ENCODE assay signal across 11 mouse cellular contexts in genomic region chr4:136895861-136896260, GRCm38 (mm10). TPM values are rescaled to one million over a fixed set of nuclear protein-coding genes. Genes with fewer than 3 reads are reported as not detected.
DNase-seq lines count a peak whose midpoint lies in the region; ATAC-seq and TF ChIP-seq lines count a peak whose summit lies in the region.
"Had no signal": no experiment of that assay in that cellular context is flagged by ENCODE, and none has a peak within 500 bp of the region (broad histone marks: within the 10 kb centered on the region; RNA-seq: fewer than 3 reads in every experiment).

No protein-coding gene starts in this region.

- no peaks in the 10 kb centered on the region for H3K36me3 ChIP-seq in hindbrain, embryonic 11.5 days (ENCODE audit: control insufficient read depth, insufficient read depth, low read length)
- no peaks in the 10 kb centered on the region for H3K36me3 ChIP-seq in midbrain, embryonic 12.5 days
- H3K36me3 ChIP-seq in thymus, adult 2 months (ENCODE audit: control insufficient read depth, insufficient read depth, low read length), result no peaks in the 10 kb centered on the region

- peaks cover 23% of the 10 kb centered on the region for H3K27me3 ChIP-seq in hindbrain, embryonic 11.5 days (ENCODE audit: control insufficient read depth, insufficient read depth, low read length)
- peaks cover 75% of the 10 kb centered on the region for H3K27me3 ChIP-seq in midbrain, embryonic 12.5 days
- H3K27me3 ChIP-seq in thymus, adult 2 months (ENCODE audit: control insufficient read depth, insufficient read depth, low read length), result no peaks in the 10 kb centered on the region

- no peaks in the 10 kb centered on the region; the same call in 1 of the 2 replicates for H3K4me1 ChIP-seq in hindbrain, embryonic 11.5 days (replicated peaks; ENCODE audit: control insufficient read depth, insufficient read depth, low read length)
- H3K4me1 ChIP-seq in midbrain, embryonic 12.5 days, result peaks cover 12% of the 10 kb centered on the region; the same call in 1 of the 2 replicates
- H3K4me1 ChIP-seq in thymus, adult 2 months (replicated peaks; ENCODE audit: control insufficient read depth, insufficient read depth, low read length), result no peaks in the 10 kb centered on the region

- peak; percentile 26 for DNase-seq in gastrocnemius, postnatal 25 days
- no peak for DNase-seq in gastrocnemius, postnatal 4 days (ENCODE audit: low spot score in 2 of 2)
- peak; percentile 42 for DNase-seq in MN1 (ENCODE audit: low spot score)
- no peak for DNase-seq in hindbrain, embryonic 11.5 days (ENCODE audit: low spot score)
- DNase-seq in urinary bladder, postnatal 36 days (ENCODE audit: low spot score in 2 of 2), result no peak
- DNase-seq in thymus, adult 2 months, result no peak
- DNase-seq in lung, postnatal 25 days (ENCODE audit: low spot score), result no peak
- DNase-seq: liver had no signal

- TF ChIP-seq CTCF in thymus, adult 2 months (IDR thresholded peaks at IDR 0.05; ENCODE audit: borderline replicate concordance, control insufficient read depth, extremely low read depth, insufficient read depth, low read length, poor library complexity), result no peak

- no peak overlapping the region for H3K27ac ChIP-seq in hindbrain, embryonic 11.5 days (ENCODE audit: low read depth, low read length)
- no peak overlapping the region for H3K27ac ChIP-seq in midbrain, embryonic 12.5 days (replicated peaks)
- no peak overlapping the region for H3K27ac ChIP-seq in thymus, adult 2 months (ENCODE audit: control insufficient read depth, insufficient read depth, low read length)

- TF ChIP-seq POLR2A in thymus, adult 2 months (IDR thresholded peaks at IDR 0.05; ENCODE audit: control insufficient read depth, extremely low read depth, insufficient read depth, low read length, poor library complexity), result no peak

- H3K4me3 ChIP-seq in hindbrain, embryonic 11.5 days (ENCODE audit: low read depth, low read length), result no peak overlapping the region
- H3K4me3 ChIP-seq in midbrain, embryonic 12.5 days, result no peak overlapping the region
- H3K4me3 ChIP-seq in thymus, adult 2 months (ENCODE audit: control insufficient read depth, insufficient read depth, low read length), result no peak overlapping the region

- H3K4me2 ChIP-seq in hindbrain, embryonic 11.5 days (replicated peaks; ENCODE audit: low read depth, low read length), result 0 out of 2 replicates have a peak overlapping the region, but pooled peaks have one; percentile 5
- H3K4me2 ChIP-seq in midbrain, embryonic 12.5 days (replicated peaks), result peak overlapping the region; percentile 20

- no peaks in the 10 kb centered on the region for H3K9me3 ChIP-seq in hindbrain, embryonic 11.5 days (ENCODE audit: control insufficient read depth, low read length)
- no peaks in the 10 kb centered on the region for H3K9me3 ChIP-seq in midbrain, embryonic 12.5 days

- no peak for ATAC-seq in hindbrain, embryonic 11.5 days (ENCODE audit: low FRiP score)
- no peak for ATAC-seq in midbrain, embryonic 12.5 days (ENCODE audit: low FRiP score, low read depth)

- WGBS in hindbrain, embryonic 11.5 days, result 7% methylated on average over 15 of the region's 15 CpGs
- WGBS in midbrain, embryonic 12.5 days, result 4% methylated on average over 15 of the region's 15 CpGs
- WGBS in thymus, adult 2 months, result 17% methylated on average over 15 of the region's 15 CpGs

- no peak overlapping the region for H3K9ac ChIP-seq in hindbrain, embryonic 11.5 days (ENCODE audit: low read depth, low read length)
- H3K9ac ChIP-seq in midbrain, embryonic 12.5 days (replicated peaks), result no peak overlapping the region; the same call in 1 of the 2 replicates

RNA-seq across cellular contexts. Expression of gene C1qa, which starts 2.7 kb away (rescaled TPM):
- total RNA-seq in gastrocnemius, postnatal 25 days (2021), result 10 to 100 TPM; 11.6 to 15.5 TPM
- 10 to 100 TPM; 32.4 to 36.3 TPM for total RNA-seq in gastrocnemius, postnatal 4 days (2021)
- polyA plus RNA-seq in hindbrain, embryonic 11.5 days (2014; fragmentation: Nextera tagmentation; extraction: Ambion mirVana), result 14.3 and 15.2 TPM in 2 replicates
- polyA plus RNA-seq in midbrain, embryonic 12.5 days (2016; fragmentation: Nextera tagmentation; extraction: Ambion mirVana), result 16.3 and 17.0 TPM in 2 replicates
- polyA plus RNA-seq in thymus, adult 2 months (2012; rRNA removed), result 187 and 258 TPM in 2 replicates
- total RNA-seq: hematopoietic stem cell, adult 5-6 weeks had no signal
- polyA plus RNA-seq: C2C12 had no signal

RNA-seq across cellular contexts. Expression of gene C1qc, which starts 3.0 kb away (rescaled TPM):
- total RNA-seq in gastrocnemius, postnatal 25 days (2021), result 10 to 100 TPM; 10.9 to 13.3 TPM
- 10 to 100 TPM; 32.7 to 33.5 TPM for total RNA-seq in gastrocnemius, postnatal 4 days (2021)
- 17.7 and 19.2 TPM in 2 replicates for polyA plus RNA-seq in hindbrain, embryonic 11.5 days (2014; fragmentation: Nextera tagmentation; extraction: Ambion mirVana)
- polyA plus RNA-seq in midbrain, embryonic 12.5 days (2016; fragmentation: Nextera tagmentation; extraction: Ambion mirVana), result 17.3 and 23.9 TPM in 2 replicates
- 334 and 468 TPM in 2 replicates for polyA plus RNA-seq in thymus, adult 2 months (2012; rRNA removed)
- polyA plus RNA-seq: C2C12 had no signal

RNA-seq across cellular contexts. Expression of gene C1qb, which starts 9.9 kb away (rescaled TPM):
- total RNA-seq in gastrocnemius, postnatal 25 days (2021), result 10 to 100 TPM; 13.4 to 16.5 TPM
- 10 to 100 TPM; 33.7 to 39.4 TPM for total RNA-seq in gastrocnemius, postnatal 4 days (2021)
- 34.4 and 40.3 TPM in 2 replicates for polyA plus RNA-seq in hindbrain, embryonic 11.5 days (2014; fragmentation: Nextera tagmentation; extraction: Ambion mirVana)
- 30.2 and 38.4 TPM in 2 replicates for polyA plus RNA-seq in midbrain, embryonic 12.5 days (2016; fragmentation: Nextera tagmentation; extraction: Ambion mirVana)
- polyA plus RNA-seq in thymus, adult 2 months (2012; rRNA removed), result 266 and 395 TPM in 2 replicates
- polyA plus RNA-seq: C2C12 had no signal

Comparison
In these comparisons a context has a peak if more than half of its experiments do, and no peak if none do; other contexts are left out.
1. DNase-seq: peak in gastrocnemius, postnatal 25 days (single experiment) and MN1 (single experiment); none in gastrocnemius, postnatal 4 days (0 of 2), hindbrain, embryonic 11.5 days (single experiment), urinary bladder, postnatal 36 days (0 of 2), thymus, adult 2 months (single experiment) and lung, postnatal 25 days (single experiment).
2. RNA of gene C1qa, which starts 2.7 kb away (polyA plus RNA-seq): 187 to 258 TPM in thymus, adult 2 months; 16.3 to 17.0 TPM in midbrain, embryonic 12.5 days and 14.3 to 15.2 TPM in hindbrain, embryonic 11.5 days; every median in the first group is over 10 times any median in the second.
3. RNA of gene C1qc, which starts 3.0 kb away (polyA plus RNA-seq): 334 to 468 TPM in thymus, adult 2 months; 17.3 to 23.9 TPM in midbrain, embryonic 12.5 days and 17.7 to 19.2 TPM in hindbrain, embryonic 11.5 days; every median in the first group is over 10 times any median in the second.